Mouse (Mus musculus): ENCODE measurements around the gene Gmpr.

DNA sequence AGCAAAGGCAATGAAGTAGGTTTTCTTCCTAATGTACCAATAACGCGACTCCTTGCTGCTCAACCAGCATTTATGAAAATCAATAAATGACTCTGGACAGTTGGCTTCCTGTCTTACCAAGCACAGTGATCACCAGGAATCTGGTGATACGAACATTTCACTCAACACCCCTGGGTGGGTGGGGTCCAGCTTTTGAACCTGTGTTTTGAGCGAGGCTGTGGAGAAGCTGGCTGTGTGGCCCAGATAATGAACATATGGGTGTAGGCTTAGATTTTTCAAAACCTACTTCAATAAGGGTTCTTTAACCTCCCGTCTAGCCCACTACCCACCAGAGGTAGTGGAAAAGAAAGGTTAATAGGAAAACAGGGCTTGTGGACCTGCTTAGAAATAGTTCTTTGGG lies 4.5 kb upstream of the Gmpr start:
- TF ChIP-seq CTCF (IDR thresholded peaks at IDR 0.05), result no peak
- TF ChIP-seq EP300 (IDR thresholded peaks at IDR 0.05; ENCODE audit: insufficient read depth, low read depth, low read length), result no peak

Measured in heart, adult 2 months (tissue).